Mouse (Mus musculus) megakaryocyte, embryonic 14.5 days (primary cell): ENCODE measurements at regions not wholly inside any gene's neighbourhood (a gene's known extent, or its start where the extent isn't known, plus 50 kb on each side); places are given as distances from the start of the nearest gene placed in this dataset.

Source experiments
- FLI1 ChIP-seq: IDR thresholded peaks from 2 replicates; pipeline ENCODE4 v1.6.1; 2012; ENCODE audit warnings: low read length, inconsistent platforms, mixed read lengths
- GATA1 ChIP-seq: IDR thresholded peaks from 3 replicates; pipeline ENCODE4 v1.6.1; 2012; ENCODE audit warnings: mixed read lengths, low read length, inconsistent platforms, borderline replicate concordance

DNA sequence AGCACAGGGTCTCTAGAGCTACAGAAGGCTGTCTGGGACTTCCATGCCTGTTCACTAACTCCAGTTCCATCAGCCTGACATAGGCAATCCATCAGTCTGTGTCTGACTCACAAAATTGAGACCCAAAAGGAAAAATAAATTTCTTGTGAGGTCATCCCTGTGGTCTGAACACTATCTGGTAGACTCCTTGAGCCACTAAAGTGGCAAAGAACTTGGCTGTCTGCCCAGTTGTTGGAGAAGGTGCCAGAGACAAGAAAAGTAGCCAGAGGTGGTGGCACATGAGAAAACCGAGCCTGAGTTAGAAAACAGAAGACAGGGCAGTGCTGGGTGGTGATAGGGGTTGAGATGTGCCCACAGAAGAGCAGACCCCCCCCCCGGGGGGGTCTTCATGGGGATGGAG lies 535.0 kb downstream of the 1700129C05Rik start:
- TF ChIP-seq GATA1 (no peak), FLI1 (no peak)
